Mouse (Mus musculus) telencephalon, adult 2 months (tissue): ENCODE results near the gene Hoxc5.

ENCODE experiments used
- DNase-seq: peaks from one replicate; pipeline ENCODE4 v3.0.0-alpha.2; 2011; ENCODE audit warnings: low read depth, low spot score

The Hoxc5 gene

GRCm38 (mm10) chr15:102967312-102967510 lies at the start of gene Hoxc5:
Hoxc5 (plus strand) TSS chr15:102967443.
- no peak for DNase-seq

- no peak for DNase-seq
Measured at GRCm38 (mm10) chr15:102917972-102918572, 49.2 kb upstream of the Hoxc5 start.

GRCm38 (mm10) chr15:102918611-102919265 lies 48.5 kb upstream of the Hoxc5 start:
- DNase-seq = no peak

- DNase-seq = no peak
Measured at GRCm38 (mm10) chr15:102919336-102920180, 47.7 kb upstream of the Hoxc5 start.

DNA sequence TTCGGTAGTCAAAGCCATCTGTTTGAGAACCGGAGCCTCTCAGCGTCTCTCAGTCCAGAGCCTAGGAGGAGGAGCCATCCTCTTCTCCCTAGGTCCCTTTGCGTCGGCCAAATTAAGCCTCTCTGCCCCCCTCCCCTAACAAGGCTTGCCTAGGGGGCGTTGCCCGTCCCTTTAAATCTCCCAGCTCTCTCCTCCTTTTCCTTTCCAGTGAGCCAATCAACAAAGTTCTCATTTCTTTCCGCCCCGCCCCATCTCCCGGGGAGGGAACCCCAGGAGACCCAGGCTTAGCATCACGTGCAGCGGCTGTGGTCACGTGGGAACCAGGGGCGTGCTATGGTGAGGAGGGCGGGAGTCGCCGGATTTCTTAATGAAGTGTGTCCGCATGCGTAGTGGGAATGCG lies 46.6 kb upstream of the Hoxc5 start:
- no peak for DNase-seq

DNA sequence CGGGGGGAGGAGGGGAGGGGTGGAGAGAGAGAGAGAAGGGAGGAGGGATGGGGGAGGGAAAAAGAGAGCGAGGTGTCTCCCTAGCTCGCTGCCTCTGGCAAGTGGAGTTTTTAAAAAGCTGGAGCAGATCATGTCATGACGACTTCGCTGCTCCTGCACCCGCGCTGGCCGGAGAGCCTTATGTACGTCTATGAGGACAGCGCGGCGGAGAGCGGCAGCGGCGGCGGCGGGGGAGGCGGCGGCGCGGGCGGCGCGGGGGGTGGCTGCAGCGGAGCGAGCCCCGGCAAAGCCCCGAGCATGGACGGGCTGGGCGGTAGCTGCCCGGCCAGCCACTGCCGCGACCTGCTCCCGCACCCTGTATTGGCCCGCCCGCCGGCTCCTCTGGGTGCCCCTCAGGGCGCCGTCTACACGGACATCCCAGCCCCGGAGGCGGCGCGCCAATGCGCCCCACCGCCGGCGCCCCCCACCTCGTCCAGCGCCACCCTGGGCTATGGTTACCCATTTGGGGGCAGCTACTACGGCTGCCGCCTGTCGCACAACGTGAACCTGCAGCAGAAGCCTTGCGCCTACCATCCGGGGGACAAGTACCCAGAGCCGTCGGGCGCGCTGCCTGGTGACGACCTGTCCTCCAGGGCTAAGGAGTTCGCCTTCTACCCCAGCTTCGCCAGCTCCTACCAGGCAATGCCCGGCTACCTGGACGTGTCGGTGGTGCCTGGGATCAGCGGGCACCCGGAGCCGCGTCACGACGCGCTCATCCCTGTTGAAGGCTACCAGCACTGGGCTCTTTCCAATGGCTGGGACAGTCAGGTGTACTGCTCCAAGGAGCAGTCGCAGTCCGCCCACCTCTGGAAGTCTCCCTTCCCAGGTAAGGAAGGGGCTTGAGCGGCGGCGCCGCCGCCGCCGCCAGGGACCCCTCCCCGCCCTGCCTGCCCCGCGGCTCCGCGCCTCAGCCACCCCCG lies 45.9 kb upstream of the Hoxc5 start, which contains the start of gene Hoxc13:
Hoxc13 (plus strand) TSS at position 51 of the 959 bp plus-strand sequence.
- DNase-seq = no peak

DNA sequence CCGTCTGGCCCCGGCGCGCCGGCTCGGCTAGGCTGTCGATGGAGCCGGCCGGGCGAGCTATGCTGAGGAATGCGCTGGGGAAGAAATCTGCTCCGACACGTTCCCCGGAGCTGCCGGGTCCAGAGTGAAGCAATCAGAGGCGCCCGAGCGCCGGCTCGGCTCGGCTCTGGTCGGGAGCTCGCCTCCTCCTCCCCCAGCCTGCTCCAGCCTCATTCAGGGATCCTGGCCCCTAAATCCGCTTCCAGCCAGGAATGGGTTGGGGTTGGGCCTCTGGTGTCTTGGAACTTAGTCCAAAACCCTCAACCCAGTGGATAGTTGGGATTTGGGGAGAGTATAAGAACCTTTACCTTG lies 45.3 kb upstream of the Hoxc5 start:
- no peak for DNase-seq

- no peak for DNase-seq
Measured at GRCm38 (mm10) chr15:102922636-102923500, 44.4 kb upstream of the Hoxc5 start.

DNA sequence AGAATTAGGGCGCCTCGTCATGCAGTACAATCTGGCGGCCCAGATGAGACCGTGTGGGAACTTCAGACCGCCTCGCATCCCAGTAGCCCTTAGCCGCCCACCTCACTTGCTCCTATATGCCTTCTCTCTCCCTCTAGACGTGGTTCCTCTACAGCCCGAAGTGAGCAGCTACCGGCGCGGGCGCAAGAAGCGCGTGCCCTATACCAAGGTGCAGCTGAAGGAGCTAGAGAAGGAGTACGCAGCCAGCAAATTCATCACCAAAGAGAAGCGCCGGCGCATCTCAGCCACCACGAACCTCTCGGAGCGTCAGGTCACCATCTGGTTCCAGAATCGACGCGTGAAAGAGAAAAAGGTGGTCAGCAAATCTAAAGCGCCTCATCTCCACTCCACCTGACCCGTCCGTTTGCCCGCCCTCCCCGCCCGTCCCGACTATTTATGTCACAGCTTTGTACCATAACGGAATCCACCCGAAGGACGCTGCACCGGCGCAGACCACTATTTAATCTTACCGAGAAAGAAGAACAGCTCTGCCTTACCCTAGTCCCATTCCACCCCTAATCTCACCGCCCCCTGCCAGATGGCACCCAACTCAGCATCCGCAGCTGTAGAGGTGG lies 40.1 kb upstream of the Hoxc5 start:
- DNase-seq = no peak

- DNase-seq = no peak
Measured at GRCm38 (mm10) chr15:102931706-102932358, 35.4 kb upstream of the Hoxc5 start.

GRCm38 (mm10) chr15:102934438-102934837 lies 32.8 kb upstream of the Hoxc5 start:
- DNase-seq = no peak

DNA sequence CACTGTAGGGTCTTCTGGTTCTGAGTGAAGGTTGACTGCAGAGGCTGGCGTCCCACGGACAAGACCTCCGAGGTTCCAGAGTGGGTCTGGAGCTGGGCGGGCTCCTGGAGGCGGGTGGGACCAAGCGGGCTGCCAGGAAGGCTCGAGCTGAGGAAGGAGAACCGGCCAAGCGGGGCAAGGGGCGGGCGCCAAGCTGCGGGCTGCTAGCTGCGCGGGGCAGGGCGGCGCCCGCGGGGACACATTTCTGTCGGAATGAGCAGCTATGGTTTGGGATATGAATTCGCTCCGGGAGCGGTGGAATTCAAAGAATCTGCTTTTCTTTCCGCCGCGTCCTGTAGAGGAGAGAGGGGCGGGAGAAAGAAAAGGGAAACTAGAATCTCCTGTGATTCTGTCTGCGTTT lies 32.3 kb upstream of the Hoxc5 start:
- DNase-seq = no peak

- DNase-seq = no peak
Measured at GRCm38 (mm10) chr15:102936279-102936972, 30.8 kb upstream of the Hoxc5 start, which contains the start of gene Hoxc12. Hoxc12 (plus strand) TSS chr15:102936757.

DNA sequence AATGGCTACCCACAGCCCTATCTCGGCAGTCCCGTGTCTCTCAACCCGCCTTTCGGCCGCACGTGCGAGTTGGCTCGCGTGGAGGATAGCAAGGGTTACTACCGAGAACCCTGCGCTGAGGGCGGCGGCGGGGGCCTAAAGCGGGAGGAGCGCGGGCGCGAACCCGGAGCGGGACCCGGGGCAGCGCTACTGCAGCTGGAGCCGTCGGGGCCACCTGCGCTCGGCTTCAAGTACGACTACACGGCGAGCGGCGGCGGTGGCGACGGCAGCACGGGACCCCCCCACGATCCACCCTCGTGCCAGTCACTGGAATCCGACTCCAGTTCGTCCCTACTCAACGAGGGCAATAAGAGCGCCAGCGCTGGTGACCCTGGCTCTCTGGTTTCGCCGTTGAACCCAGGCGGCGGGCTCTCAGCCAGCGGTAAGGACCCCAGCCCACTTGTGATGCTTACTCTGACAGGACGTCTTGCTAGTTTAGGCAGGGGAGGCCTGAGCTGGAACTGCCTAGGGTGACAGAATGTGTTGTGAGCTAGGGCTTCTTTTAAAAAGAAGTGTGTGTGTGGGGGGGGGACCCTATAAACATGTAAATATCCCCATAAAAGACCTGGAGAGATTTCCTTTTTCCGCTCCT lies 30.1 kb upstream of the Hoxc5 start:
- DNase-seq = no peak

GRCm38 (mm10) chr15:102939256-102940155 lies 27.7 kb upstream of the Hoxc5 start:
- no peak for DNase-seq

DNA sequence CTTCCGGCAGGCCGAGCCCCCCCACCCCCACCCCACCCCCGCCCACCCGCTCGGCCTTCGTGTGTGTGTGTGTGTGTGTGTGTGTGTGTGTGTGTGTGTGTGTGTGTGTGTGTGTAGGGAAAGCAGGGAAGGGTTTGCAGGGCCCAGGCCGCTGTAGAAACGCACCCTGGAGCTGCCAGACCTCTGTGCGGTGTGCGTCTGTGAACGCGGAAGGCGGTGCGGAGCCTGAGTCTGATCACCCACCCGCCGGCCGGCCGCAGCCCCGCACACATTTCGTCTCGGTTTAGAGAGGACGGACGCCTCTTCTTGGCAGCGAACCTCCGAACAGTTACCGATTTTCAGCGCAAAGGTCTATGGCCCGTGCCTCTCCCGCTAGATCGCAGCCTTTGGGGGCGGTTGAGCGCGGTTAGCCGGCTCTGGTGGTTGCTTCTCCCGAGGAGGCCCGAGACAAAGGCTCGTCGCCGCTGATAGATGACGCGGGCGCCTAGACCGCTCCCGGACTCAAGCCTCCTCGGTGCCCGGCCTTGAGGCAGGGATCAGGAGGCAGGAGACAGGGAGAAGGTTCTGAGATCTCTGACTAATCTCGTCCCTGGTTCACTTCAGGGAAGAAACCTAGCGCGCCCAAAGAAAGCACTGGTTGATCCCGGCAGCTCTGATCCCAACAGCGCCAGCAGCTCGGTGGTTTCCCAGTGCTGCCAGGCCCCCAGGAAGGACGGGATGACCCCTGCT lies 24.3 kb upstream of the Hoxc5 start:
- no peak for DNase-seq

DNA sequence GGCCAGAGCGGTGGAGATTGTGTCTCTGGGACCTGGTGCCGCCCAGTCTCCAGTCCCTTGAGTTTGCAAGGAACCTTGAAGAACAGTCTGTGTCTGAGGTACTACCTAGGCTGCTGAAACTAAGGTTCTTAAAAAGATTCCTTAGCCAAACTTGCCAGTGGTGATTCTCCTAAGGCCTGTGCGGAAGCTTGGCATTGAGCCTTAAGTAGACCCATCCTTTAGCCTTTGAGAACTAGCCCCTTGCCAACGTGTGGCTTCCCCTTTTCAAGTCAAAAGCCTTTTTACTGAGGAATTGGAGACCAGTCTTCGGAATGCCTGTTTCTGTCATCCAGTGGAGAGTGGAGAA lies 23.8 kb upstream of the Hoxc5 start:
- DNase-seq = no peak
